Mouse (Mus musculus) intestine, postnatal 0 days (tissue): ENCODE measurements at regions not wholly inside any gene's neighbourhood (a gene's known extent, or its start where the extent isn't known, plus 50 kb on each side); places are given as distances from the start of the nearest gene placed in this dataset.
A peak's percentile ranks its signal among the peaks of the same experiment; 100 is the strongest.

Experiments used
- ATAC-seq: fragments of 200-750 bp; cut with Nextera tagmentation; 2 replicates; pipeline ENCODE4 v1.8.0; 2017; ENCODE audit warnings: mild to moderate bottlenecking, moderate TSS enrichment, moderate library complexity
- H3K27ac ChIP-seq: fragments of 300-500 bp; sonication (generic); 2 replicates; pipeline ENCODE4 v1.5.1; 2014; ENCODE audit warnings: mild to moderate bottlenecking, low read depth, low read length, moderate library complexity
- H3K27me3 ChIP-seq: fragments of 300-500 bp; sonication (generic); replicated peaks from 2 replicates; pipeline ENCODE4 v1.6.1; 2014; ENCODE audit warnings: low read length, mixed read lengths; ENCODE audit not compliant: control insufficient read depth, insufficient read depth
- H3K36me3 ChIP-seq: fragments of 300-500 bp; sonication (generic); 2 replicates; pipeline ENCODE4 v1.6.1; 2014; ENCODE audit warnings: mild to moderate bottlenecking, moderate library complexity; ENCODE audit not compliant: control insufficient read depth, insufficient read depth
- H3K4me1 ChIP-seq: fragments of 300-500 bp; sonication (generic); replicated peaks from 2 replicates; pipeline ENCODE4 v1.6.1; 2014; ENCODE audit warnings: antibody characterized with exemption, low read length, mixed read lengths; ENCODE audit not compliant: control insufficient read depth, insufficient read depth
- H3K4me2 ChIP-seq: fragments of 300-500 bp; sonication (generic); replicated peaks from 2 replicates; pipeline ENCODE4 v1.6.1; 2014; ENCODE audit warnings: low read depth, mild to moderate bottlenecking, moderate library complexity
- H3K4me3 ChIP-seq: fragments of 300-500 bp; sonication (generic); 2 replicates; pipeline ENCODE4 v1.5.1; 2014; ENCODE audit warnings: low read depth, low read length
- H3K9ac ChIP-seq: fragments of 300-500 bp; sonication (generic); 2 replicates; pipeline ENCODE4 v1.6.1; 2014; ENCODE audit warnings: mild to moderate bottlenecking, low read depth, low read length
- H3K9me3 ChIP-seq: fragments of 300-500 bp; sonication (generic); 2 replicates; pipeline ENCODE4 v1.6.1; 2016; ENCODE audit warnings: mixed run types; ENCODE audit not compliant: control insufficient read depth
- CTCF ChIP-seq: sonication (generic); IDR thresholded peaks from 2 replicates; pipeline ENCODE4 v1.5.1; 2016; ENCODE audit warnings: low read depth, mild to moderate bottlenecking, control low read depth, antibody characterized with exemption, moderate library complexity
- WGBS: fragments of 180-500 bp; shearing (Covaris S2); extraction: QIAGEN DNeasy Blood & Tissue Kit; methylation state at CpG from one replicate; pipeline ENCODE4 v1.1.7; 2014; 5-methylcytosine and 5-hydroxymethylcytosine counted together

GRCm38 (mm10) chr8:26600127-26600526 lies 377.0 kb upstream of the Zfp703 start:
- no peak overlapping the region for H3K4me2 ChIP-seq
- ATAC-seq = no peak
- no peaks in the 10 kb centered on the region for H3K4me1 ChIP-seq
- no peak overlapping the region for H3K4me3 ChIP-seq
- H3K27me3 ChIP-seq = peaks cover 5% of the 10 kb centered on the region; the same call in 1 of the 2 replicates
- no peak overlapping the region for H3K27ac ChIP-seq
- H3K9ac ChIP-seq = no peak overlapping the region
- no peaks in the 10 kb centered on the region for H3K36me3 ChIP-seq
- 40% methylated on average over 9 of the region's 9 CpGs for WGBS
- TF ChIP-seq CTCF = no peak
- no peaks in the 10 kb centered on the region for H3K9me3 ChIP-seq

- 33% methylated on average over 1 of the region's 1 CpGs for WGBS
- 0 out of 2 replicates have a peak, but pooled peaks cover 8% of the 10 kb centered on the region for H3K9me3 ChIP-seq
- no peak for ATAC-seq
- TF ChIP-seq CTCF = no peak
- H3K27me3 ChIP-seq = 0 out of 2 replicates have a peak, but pooled peaks cover 3% of the 10 kb centered on the region
- no peaks in the 10 kb centered on the region for H3K36me3 ChIP-seq
- H3K4me3 ChIP-seq = no peak overlapping the region
- no peaks in the 10 kb centered on the region for H3K4me1 ChIP-seq
- no peak overlapping the region for H3K27ac ChIP-seq
- no peak overlapping the region for H3K9ac ChIP-seq
- H3K4me2 ChIP-seq = no peak overlapping the region
These were observed 369.1 kb upstream of the Zfp703 start for GRCm38 (mm10) chr8:26608001-26608400.

GRCm38 (mm10) chr8:26608588-26608987 lies 368.5 kb upstream of the Zfp703 start:
- no peak for ATAC-seq
- TF ChIP-seq CTCF = no peak
- H3K27me3 ChIP-seq = 0 out of 2 replicates have a peak, but pooled peaks cover 3% of the 10 kb centered on the region
- H3K4me3 ChIP-seq = no peak overlapping the region
- H3K36me3 ChIP-seq = no peaks in the 10 kb centered on the region
- no peak overlapping the region for H3K4me2 ChIP-seq
- 65% methylated on average over 3 of the region's 3 CpGs for WGBS
- no peaks in the 10 kb centered on the region for H3K4me1 ChIP-seq
- no peak overlapping the region for H3K27ac ChIP-seq
- H3K9ac ChIP-seq = no peak overlapping the region
- H3K9me3 ChIP-seq = 0 out of 2 replicates have a peak, but pooled peaks cover 8% of the 10 kb centered on the region

GRCm38 (mm10) chr8:26612153-26612552 lies 365.0 kb upstream of the Zfp703 start:
- no peak for TF ChIP-seq CTCF
- no peak overlapping the region for H3K4me2 ChIP-seq
- H3K9me3 ChIP-seq = 0 out of 2 replicates have a peak, but pooled peaks cover 5% of the 10 kb centered on the region
- no peak for ATAC-seq
- H3K36me3 ChIP-seq = no peaks in the 10 kb centered on the region
- no peak overlapping the region for H3K27ac ChIP-seq
- no peak overlapping the region for H3K4me3 ChIP-seq
- H3K27me3 ChIP-seq = 0 out of 2 replicates have a peak, but pooled peaks cover 3% of the 10 kb centered on the region
- H3K4me1 ChIP-seq = no peaks in the 10 kb centered on the region
- H3K9ac ChIP-seq = no peak overlapping the region

- no peaks in the 10 kb centered on the region for H3K36me3 ChIP-seq
- no peak overlapping the region for H3K9ac ChIP-seq
- no peaks in the 10 kb centered on the region for H3K4me1 ChIP-seq
- peak overlapping the region; percentile 17; the same call in 1 of the 2 replicates for H3K4me2 ChIP-seq
- no peak for ATAC-seq
- TF ChIP-seq CTCF = no peak
- WGBS = 40% methylated on average over 12 of the region's 12 CpGs
- no peaks in the 10 kb centered on the region for H3K27me3 ChIP-seq
- no peak overlapping the region for H3K27ac ChIP-seq
- H3K4me3 ChIP-seq = no peak overlapping the region
- no peaks in the 10 kb centered on the region for H3K9me3 ChIP-seq
These were observed 354.6 kb upstream of the Zfp703 start for GRCm38 (mm10) chr8:26622311-26623052.

GRCm38 (mm10) chr8:26626186-26626585 lies 350.9 kb upstream of the Zfp703 start:
- H3K4me3 ChIP-seq = no peak overlapping the region
- H3K9me3 ChIP-seq = no peaks in the 10 kb centered on the region
- no peaks in the 10 kb centered on the region for H3K36me3 ChIP-seq
- 59% methylated on average over 14 of the region's 14 CpGs for WGBS
- TF ChIP-seq CTCF = no peak
- no peak for ATAC-seq
- 0 out of 2 replicates have a peak overlapping the region, but pooled peaks have one; percentile 17 for H3K4me2 ChIP-seq
- H3K4me1 ChIP-seq = no peaks in the 10 kb centered on the region
- no peak overlapping the region for H3K27ac ChIP-seq
- H3K27me3 ChIP-seq = no peaks in the 10 kb centered on the region
- H3K9ac ChIP-seq = no peak overlapping the region
